14 mouse cellular contexts compared by ENCODE assay signal in genomic region chr9:116252788-116253187, GRCm38 (mm10).
DNase-seq lines count a peak whose midpoint lies in the region; ATAC-seq lines count a peak whose summit lies in the region.
"Had no signal": no experiment of that assay in that cellular context is flagged by ENCODE, and none has a peak within 500 bp of the region (broad histone marks: within the 10 kb centered on the region; RNA-seq: fewer than 3 reads in every experiment).

No protein-coding gene starts in this region.

- no peak overlapping the region for H3K4me3 ChIP-seq in hindbrain, embryonic 13.5 days
- no peak overlapping the region for H3K4me3 ChIP-seq in hindbrain, embryonic 11.5 days (ENCODE audit: low read depth, low read length)
- H3K4me3 ChIP-seq in neural tube, embryonic 13.5 days = no peak overlapping the region
- no peak overlapping the region for H3K4me3 ChIP-seq in embryonic facial prominence, embryonic 14.5 days (ENCODE audit: low read depth, low read length)
- H3K4me3 ChIP-seq: forebrain, embryonic 13.5 days; liver, embryonic 15.5 days; megakaryocyte, embryonic 14.5 days had no signal

- no peaks in the 10 kb centered on the region for H3K36me3 ChIP-seq in hindbrain, embryonic 13.5 days
- H3K36me3 ChIP-seq in hindbrain, embryonic 11.5 days (ENCODE audit: control insufficient read depth, insufficient read depth, low read length) = no peaks in the 10 kb centered on the region
- no peaks in the 10 kb centered on the region for H3K36me3 ChIP-seq in neural tube, embryonic 13.5 days
- no peaks in the 10 kb centered on the region for H3K36me3 ChIP-seq in embryonic facial prominence, embryonic 14.5 days (ENCODE audit: control insufficient read depth, insufficient read depth, low read length)
- H3K36me3 ChIP-seq: liver, embryonic 15.5 days had no signal

- no peak overlapping the region for H3K4me2 ChIP-seq in hindbrain, embryonic 13.5 days
- H3K4me2 ChIP-seq in hindbrain, embryonic 11.5 days (replicated peaks; ENCODE audit: low read depth, low read length) = no peak overlapping the region
- no peak overlapping the region for H3K4me2 ChIP-seq in neural tube, embryonic 13.5 days
- H3K4me2 ChIP-seq in embryonic facial prominence, embryonic 14.5 days (ENCODE audit: low read depth, low read length) = no peak overlapping the region
- H3K4me2 ChIP-seq: forebrain, embryonic 13.5 days; heart, embryonic 11.5 days; liver, embryonic 15.5 days had no signal

- H3K27ac ChIP-seq in hindbrain, embryonic 13.5 days = peak overlapping the region; percentile 73; the same call in 1 of the 2 replicates
- no peak overlapping the region for H3K27ac ChIP-seq in hindbrain, embryonic 11.5 days (ENCODE audit: low read depth, low read length)
- peak overlapping the region; percentile 71 for H3K27ac ChIP-seq in neural tube, embryonic 13.5 days (replicated peaks)
- peak overlapping the region; percentile 74; the same call in 1 of the 2 replicates for H3K27ac ChIP-seq in embryonic facial prominence, embryonic 14.5 days (replicated peaks; ENCODE audit: low read depth, low read length)
- H3K27ac ChIP-seq: forebrain, embryonic 13.5 days; liver, embryonic 15.5 days had no signal

- no peak for DNase-seq in hindbrain, embryonic 11.5 days (ENCODE audit: low spot score)
- DNase-seq in neural tube, embryonic 10.5 days (ENCODE audit: extremely low spot score, low spot score) = no peak
- no peak for DNase-seq in embryonic facial prominence, embryonic 14.5 days (ENCODE audit: low spot score)
- DNase-seq in cerebellum, postnatal 10 days = no peak
- DNase-seq in gastrocnemius, postnatal 10 days = no peak
- DNase-seq: right cerebral cortex, postnatal 14 days; thymus, adult 2 months had no signal

- no peak for ATAC-seq in hindbrain, embryonic 13.5 days (ENCODE audit: low FRiP score)
- no peak for ATAC-seq in hindbrain, embryonic 11.5 days (ENCODE audit: low FRiP score)
- ATAC-seq in neural tube, embryonic 13.5 days (ENCODE audit: low read depth) = no peak
- ATAC-seq in embryonic facial prominence, embryonic 14.5 days (ENCODE audit: low read depth) = no peak
- ATAC-seq: CD4-positive, CD25-positive, alpha-beta regulatory T cell, adult 4 months; forebrain, embryonic 13.5 days had no signal

- WGBS in hindbrain, embryonic 13.5 days = 84% methylated on average over 8 of the region's 8 CpGs
- 80% methylated on average over 8 of the region's 8 CpGs for WGBS in hindbrain, embryonic 11.5 days
- 77% methylated on average over 8 of the region's 8 CpGs for WGBS in neural tube, embryonic 13.5 days
- WGBS in embryonic facial prominence, embryonic 14.5 days = 70% methylated on average over 8 of the region's 8 CpGs

- no peaks in the 10 kb centered on the region for H3K9me3 ChIP-seq in hindbrain, embryonic 13.5 days
- no peaks in the 10 kb centered on the region for H3K9me3 ChIP-seq in hindbrain, embryonic 11.5 days (ENCODE audit: control insufficient read depth, low read length)
- peaks cover 14% of the 10 kb centered on the region for H3K9me3 ChIP-seq in neural tube, embryonic 13.5 days
- peaks cover 6% of the 10 kb centered on the region; the same call in 1 of the 2 replicates for H3K9me3 ChIP-seq in embryonic facial prominence, embryonic 14.5 days (ENCODE audit: control insufficient read depth, low read length)
- H3K9me3 ChIP-seq: liver, embryonic 15.5 days had no signal

- no peak overlapping the region for H3K9ac ChIP-seq in hindbrain, embryonic 13.5 days
- no peak overlapping the region for H3K9ac ChIP-seq in hindbrain, embryonic 11.5 days (ENCODE audit: low read depth, low read length)
- H3K9ac ChIP-seq in neural tube, embryonic 13.5 days = no peak overlapping the region
- no peak overlapping the region for H3K9ac ChIP-seq in embryonic facial prominence, embryonic 14.5 days (ENCODE audit: low read depth, low read length)
- H3K9ac ChIP-seq: forebrain, embryonic 13.5 days; liver, embryonic 15.5 days had no signal

- peaks cover 11% of the 10 kb centered on the region; the same call in 1 of the 2 replicates for H3K4me1 ChIP-seq in hindbrain, embryonic 13.5 days (replicated peaks)
- H3K4me1 ChIP-seq in hindbrain, embryonic 11.5 days (replicated peaks; ENCODE audit: control insufficient read depth, insufficient read depth, low read length) = no peaks in the 10 kb centered on the region
- H3K4me1 ChIP-seq in neural tube, embryonic 13.5 days (replicated peaks) = peaks cover 8% of the 10 kb centered on the region
- H3K4me1 ChIP-seq in embryonic facial prominence, embryonic 14.5 days (ENCODE audit: control insufficient read depth, insufficient read depth, low read length) = peaks cover 3% of the 10 kb centered on the region; the same call in 1 of the 2 replicates
- H3K4me1 ChIP-seq: forebrain, embryonic 13.5 days had no signal

- no peaks in the 10 kb centered on the region for H3K27me3 ChIP-seq in hindbrain, embryonic 13.5 days
- H3K27me3 ChIP-seq in hindbrain, embryonic 11.5 days (ENCODE audit: control insufficient read depth, insufficient read depth, low read length) = no peaks in the 10 kb centered on the region
- no peaks in the 10 kb centered on the region for H3K27me3 ChIP-seq in neural tube, embryonic 13.5 days
- H3K27me3 ChIP-seq in embryonic facial prominence, embryonic 14.5 days (replicated peaks; ENCODE audit: control insufficient read depth, insufficient read depth, low read length) = no peaks in the 10 kb centered on the region
- H3K27me3 ChIP-seq: forebrain, embryonic 13.5 days; liver, embryonic 15.5 days; megakaryocyte, embryonic 14.5 days had no signal
